Mouse (Mus musculus): ENCODE measurements around the gene Stxbp1.

GRCm38 (mm10) chr2:32756674-32757055 is 90.4 kb downstream of the Stxbp1 start:
- TF ChIP-seq POLR2A (IDR thresholded peaks at IDR 0.05; ENCODE audit: insufficient read depth, low read depth, low read length) (no peak), CTCF (IDR thresholded peaks at IDR 0.05; ENCODE audit: insufficient read depth, low read depth, low read length) (no peak)
